ENCODE assay signal across 16 mouse cellular contexts in the genomic region with DNA sequence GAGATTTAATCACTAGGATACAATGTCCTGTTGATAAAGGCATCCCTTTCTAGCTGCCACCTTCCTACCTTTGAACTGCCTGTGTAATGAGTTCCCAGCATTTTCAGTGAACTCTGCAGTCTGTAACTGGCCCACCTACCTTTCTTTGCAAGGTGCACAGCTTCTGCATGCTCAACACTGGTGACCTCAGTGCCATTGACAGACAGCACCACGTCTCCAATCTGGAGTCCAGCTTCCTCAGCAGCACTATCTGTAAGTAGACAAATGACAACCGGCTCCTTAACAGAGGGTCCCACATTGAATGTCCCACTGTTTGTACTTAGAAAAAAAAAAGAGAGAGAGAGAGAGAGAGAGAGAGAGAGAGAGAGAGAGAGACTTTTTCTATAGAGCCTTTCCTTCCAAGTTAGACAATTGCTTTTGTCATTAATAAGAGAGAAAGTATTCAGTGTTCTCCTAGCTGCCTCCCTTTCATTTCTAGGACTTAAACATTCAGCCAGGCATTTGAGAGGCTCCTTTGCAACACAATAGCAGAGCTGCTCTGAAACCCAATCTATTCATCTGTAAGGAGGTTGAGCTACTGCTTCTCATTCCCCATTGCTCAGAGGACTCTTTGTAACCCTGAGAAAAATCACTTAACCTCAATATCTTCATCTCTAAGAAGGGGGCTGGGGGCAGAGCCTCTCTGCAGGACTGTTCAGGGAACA. TPM values are rescaled to one million over a fixed set of nuclear protein-coding genes. Genes with fewer than 3 reads are reported as not detected.
A peak's percentile ranks its signal among the peaks of the same experiment; 100 is the strongest.
DNase-seq lines count a peak whose midpoint lies in the region; ATAC-seq and TF ChIP-seq lines count a peak whose summit lies in the region.
"Had no signal": no experiment of that assay in that cellular context is flagged by ENCODE, and none has a peak within 500 bp of the region (broad histone marks: within the 10 kb centered on the region; RNA-seq: fewer than 3 reads in every experiment).

No protein-coding gene starts in this region.

- no peaks in the 10 kb centered on the region for H3K27me3 ChIP-seq in midbrain, embryonic 10.5 days (ENCODE audit: low read depth, poor library complexity, severe bottlenecking)
- H3K27me3 ChIP-seq in midbrain, postnatal 0 days (ENCODE audit: insufficient read depth, low read length), result no peaks in the 10 kb centered on the region
- H3K27me3 ChIP-seq in embryonic facial prominence, embryonic 10.5 days (replicated peaks; ENCODE audit: low read depth, poor library complexity, severe bottlenecking), result no peaks in the 10 kb centered on the region
- H3K27me3 ChIP-seq in hindbrain, embryonic 12.5 days, result no peaks in the 10 kb centered on the region
- H3K27me3 ChIP-seq in midbrain, embryonic 16.5 days (ENCODE audit: control insufficient read depth, insufficient read depth, low read depth, low read length), result no peaks in the 10 kb centered on the region
- H3K27me3 ChIP-seq: limb, embryonic 12.5 days; lung, embryonic 15.5 days had no signal

- no peak for TF ChIP-seq CTCF in midbrain, postnatal 0 days (IDR thresholded peaks at IDR 0.05)

- peak; percentile 67 for DNase-seq in midbrain, embryonic 10.5 days (ENCODE audit: low spot score)
- no peak for DNase-seq in midbrain, postnatal 0 days (ENCODE audit: low spot score)
- peak; percentile 25 for DNase-seq in embryonic facial prominence, embryonic 10.5 days (ENCODE audit: low spot score)
- no peak for DNase-seq in heart, adult 11 months
- no peak for DNase-seq in ovary, postnatal 10 days (ENCODE audit: low spot score)
- DNase-seq: B cell, adult 2 months; cerebellum, postnatal 36 days; heart, adult 2 months; heart, postnatal 4 days; kidney, adult 9 months had no signal

- H3K9me3 ChIP-seq in midbrain, embryonic 10.5 days (replicated peaks), result no peaks in the 10 kb centered on the region
- no peaks in the 10 kb centered on the region for H3K9me3 ChIP-seq in midbrain, postnatal 0 days (ENCODE audit: low read length)
- no peaks in the 10 kb centered on the region for H3K9me3 ChIP-seq in embryonic facial prominence, embryonic 10.5 days
- no peaks in the 10 kb centered on the region for H3K9me3 ChIP-seq in hindbrain, embryonic 12.5 days (replicated peaks)
- no peaks in the 10 kb centered on the region for H3K9me3 ChIP-seq in midbrain, embryonic 16.5 days (replicated peaks; ENCODE audit: control insufficient read depth, low read length, poor library complexity, severe bottlenecking)
- H3K9me3 ChIP-seq: limb, embryonic 12.5 days; lung, embryonic 15.5 days had no signal

- H3K4me1 ChIP-seq in midbrain, embryonic 10.5 days, result peaks cover 38% of the 10 kb centered on the region
- H3K4me1 ChIP-seq in midbrain, postnatal 0 days (ENCODE audit: insufficient read depth, low read length), result no peaks in the 10 kb centered on the region
- 0 out of 2 replicates have a peak, but pooled peaks cover 5% of the 10 kb centered on the region for H3K4me1 ChIP-seq in embryonic facial prominence, embryonic 10.5 days
- H3K4me1 ChIP-seq in hindbrain, embryonic 12.5 days, result peaks cover 7% of the 10 kb centered on the region
- peaks cover under 1% of the 10 kb centered on the region; the same call in 1 of the 2 replicates for H3K4me1 ChIP-seq in midbrain, embryonic 16.5 days (ENCODE audit: control insufficient read depth, insufficient read depth, low read length)
- H3K4me1 ChIP-seq: limb, embryonic 12.5 days; lung, embryonic 15.5 days had no signal

- no peaks in the 10 kb centered on the region for H3K36me3 ChIP-seq in midbrain, embryonic 10.5 days
- H3K36me3 ChIP-seq in midbrain, postnatal 0 days (ENCODE audit: insufficient read depth, low read length), result no peaks in the 10 kb centered on the region
- H3K36me3 ChIP-seq in embryonic facial prominence, embryonic 10.5 days (replicated peaks), result no peaks in the 10 kb centered on the region
- no peaks in the 10 kb centered on the region for H3K36me3 ChIP-seq in hindbrain, embryonic 12.5 days
- H3K36me3 ChIP-seq in midbrain, embryonic 16.5 days (ENCODE audit: control insufficient read depth, insufficient read depth, low read length), result no peaks in the 10 kb centered on the region
- H3K36me3 ChIP-seq: limb, embryonic 12.5 days; lung, embryonic 15.5 days had no signal

- WGBS in midbrain, embryonic 10.5 days, result 5% methylated on average over 2 of the region's 2 CpGs
- 8% methylated on average over 2 of the region's 2 CpGs for WGBS in midbrain, postnatal 0 days
- 7% methylated on average over 2 of the region's 2 CpGs for WGBS in embryonic facial prominence, embryonic 10.5 days
- 4% methylated on average over 2 of the region's 2 CpGs for WGBS in hindbrain, embryonic 12.5 days
- 3% methylated on average over 2 of the region's 2 CpGs for WGBS in midbrain, embryonic 16.5 days

- H3K27ac ChIP-seq in midbrain, embryonic 10.5 days (replicated peaks), result peak overlapping the region; percentile 87
- H3K27ac ChIP-seq in midbrain, postnatal 0 days (ENCODE audit: low read depth, low read length), result no peak overlapping the region
- H3K27ac ChIP-seq in embryonic facial prominence, embryonic 10.5 days (replicated peaks), result no peak overlapping the region
- no peak overlapping the region; the same call in 1 of the 2 replicates for H3K27ac ChIP-seq in hindbrain, embryonic 12.5 days
- peak overlapping the region; percentile 18; the same call in 1 of the 2 replicates for H3K27ac ChIP-seq in midbrain, embryonic 16.5 days (ENCODE audit: low read length)
- H3K27ac ChIP-seq: heart, adult 2 months; limb, embryonic 12.5 days; lung, embryonic 15.5 days had no signal

- H3K9ac ChIP-seq in midbrain, postnatal 0 days (replicated peaks; ENCODE audit: low read length, poor library complexity, severe bottlenecking), result no peak overlapping the region
- no peak overlapping the region for H3K9ac ChIP-seq in hindbrain, embryonic 12.5 days
- no peak overlapping the region for H3K9ac ChIP-seq in midbrain, embryonic 16.5 days (ENCODE audit: low read depth, low read length)
- H3K9ac ChIP-seq: limb, embryonic 12.5 days; lung, embryonic 15.5 days had no signal

- no peak overlapping the region for H3K4me2 ChIP-seq in midbrain, postnatal 0 days (ENCODE audit: low read depth, low read length, poor library complexity, severe bottlenecking)
- H3K4me2 ChIP-seq in hindbrain, embryonic 12.5 days (replicated peaks), result 0 out of 2 replicates have a peak overlapping the region, but pooled peaks have one; percentile 13
- H3K4me2 ChIP-seq in midbrain, embryonic 16.5 days (ENCODE audit: low read length), result no peak overlapping the region
- H3K4me2 ChIP-seq: limb, embryonic 12.5 days; lung, embryonic 15.5 days had no signal

- peak overlapping the region; percentile 37 for H3K4me3 ChIP-seq in midbrain, embryonic 10.5 days
- no peak overlapping the region for H3K4me3 ChIP-seq in midbrain, postnatal 0 days (ENCODE audit: low read depth, low read length)
- H3K4me3 ChIP-seq in embryonic facial prominence, embryonic 10.5 days, result no peak overlapping the region
- H3K4me3 ChIP-seq in hindbrain, embryonic 12.5 days, result no peak overlapping the region
- H3K4me3 ChIP-seq in midbrain, embryonic 16.5 days (ENCODE audit: low read depth, low read length), result no peak overlapping the region
- H3K4me3 ChIP-seq: heart, adult 2 months; limb, embryonic 12.5 days; lung, embryonic 15.5 days had no signal

- no peak for ATAC-seq in midbrain, postnatal 0 days (ENCODE audit: low FRiP score)
- ATAC-seq in hindbrain, embryonic 12.5 days (ENCODE audit: low FRiP score), result peak; percentile 84
- peak; percentile 76 for ATAC-seq in midbrain, embryonic 16.5 days
- no peak for ATAC-seq in activated CD4-positive, CD25-positive, alpha-beta regulatory T cell, adult 4 months

RNA-seq across cellular contexts. Expression of a gene that starts 58.7 kb away (rescaled TPM):
- 32.3 and 35.5 TPM in 2 replicates for polyA plus RNA-seq in midbrain, embryonic 10.5 days (2016; fragmentation: Nextera tagmentation; extraction: Ambion mirVana)
- total RNA-seq in midbrain, postnatal 0 days (2014; rRNA removed), result 2.2 and 4.5 TPM in 2 replicates
- polyA plus RNA-seq in midbrain, postnatal 0 days (2015; fragmentation: Nextera tagmentation; extraction: Ambion mirVana), result 6.4 and 6.6 TPM in 2 replicates
- 2.6 and 6.1 TPM in 2 replicates for polyA plus RNA-seq in embryonic facial prominence, embryonic 10.5 days (2016; fragmentation: Nextera tagmentation; extraction: Ambion mirVana)
- polyA plus RNA-seq in hindbrain, embryonic 12.5 days (2016; fragmentation: Nextera tagmentation; extraction: Ambion mirVana), result 3.9 and 5.1 TPM in 2 replicates
- polyA plus RNA-seq in midbrain, embryonic 16.5 days (2015; fragmentation: Nextera tagmentation; extraction: Ambion mirVana), result 5.1 and 5.6 TPM in 2 replicates
- not detected for polyA plus RNA-seq in activated CD4-positive, CD25-positive, alpha-beta regulatory T cell, adult 4 months (2017; shearing (Covaris generic))
- total RNA-seq: heart, adult 2 months; heart, postnatal 4 days; neutrophil, adult 5-6 weeks had no signal
- polyA plus RNA-seq: heart, adult 2 months; limb, embryonic 12.5 days; lung, embryonic 15.5 days had no signal

Comparison
In these comparisons a context has a peak if more than half of its experiments do, and no peak if none do; other contexts are left out.
1. DNase-seq: peak in midbrain, embryonic 10.5 days (single experiment) and embryonic facial prominence, embryonic 10.5 days (single experiment); none in midbrain, postnatal 0 days (single experiment), heart, adult 11 months (single experiment) and ovary, postnatal 10 days (single experiment).
2. H3K27ac ChIP-seq: peak in midbrain, embryonic 10.5 days (single experiment) and midbrain, embryonic 16.5 days (single experiment); none in midbrain, postnatal 0 days (single experiment), embryonic facial prominence, embryonic 10.5 days (single experiment) and hindbrain, embryonic 12.5 days (single experiment).
3. ATAC-seq: peak in hindbrain, embryonic 12.5 days (single experiment) and midbrain, embryonic 16.5 days (single experiment); none in midbrain, postnatal 0 days (single experiment) and activated CD4-positive, CD25-positive, alpha-beta regulatory T cell, adult 4 months (single experiment).